Mouse (Mus musculus): Measurements from ENCODE around the gene Rnase11. TPM values are rescaled to one million over a fixed set of nuclear protein-coding genes. Genes with fewer than 3 reads are reported as not detected.
"Not testable (repeated sequence)": the region's sequence is repeated elsewhere in the genome, so short reads cannot be mapped to it uniquely, and the experiment has no call there.

Rnase11 gene
- polyA plus RNA-seq (2012; fragmentation: generic; extraction: Trizol) = not detected

GRCm38 (mm10) chr14:51050063-51050462 is at the start of gene Rnase11:
Rnase11 (minus strand) TSS chr14:51050163.
- Histone ChIP-seq H3K27me3 (ENCODE audit: control insufficient read depth, insufficient read depth, insufficient read length) (no peaks in the 10 kb centered on the region), H3K4me3 (no peak within 1 kb of the TSS), H3K4me2 (ENCODE audit: low read depth) (no peak within 1 kb of the TSS), H3ac (ENCODE audit: control insufficient read depth, insufficient read length) (no peak within 1 kb of the TSS), H3K79me2 (ENCODE audit: control insufficient read depth, insufficient read depth) (no peaks in the 10 kb centered on the region), H3K36me3 (ENCODE audit: control insufficient read depth, insufficient read depth) (no peaks in the 10 kb centered on the region)
- TF ChIP-seq TCF12 (IDR thresholded peaks at IDR 0.05; ENCODE audit: insufficient read depth, poor library complexity, severe bottlenecking) (no peak), SRF (IDR thresholded peaks at IDR 0.05; ENCODE audit: control insufficient read depth, insufficient read length, low read depth) (no peak), TCF3 (IDR thresholded peaks at IDR 0.05; ENCODE audit: insufficient read length, low read depth) (no peak), POLR2A (IDR thresholded peaks at IDR 0.05; ENCODE audit: insufficient read length, low read depth) (no peak), CEBPB (IDR thresholded peaks at IDR 0.05; ENCODE audit: insufficient read depth, poor library complexity, severe bottlenecking) (no peak), MYOD1 (IDR thresholded peaks at IDR 0.05; ENCODE audit: control insufficient read depth in 1 of 3, insufficient read length in 2 of 3, low read depth in 2 of 3) (no peak), USF1 (IDR thresholded peaks at IDR 0.05; ENCODE audit: low read depth) (no peak), MAX (IDR thresholded peaks at IDR 0.05; ENCODE audit: low read depth) (no peak), E2F4 (IDR thresholded peaks at IDR 0.05; ENCODE audit: insufficient read depth) (no peak), REST (IDR thresholded peaks at IDR 0.05; ENCODE audit: insufficient read depth, insufficient read length) (no peak), MYOG (IDR thresholded peaks at IDR 0.05; ENCODE audit: control insufficient read depth in 1 of 3, insufficient read depth in 1 of 3, insufficient read length in 2 of 3, low read depth in 2 of 3) (no peak), POLR2AphosphoS2 (IDR thresholded peaks at IDR 0.05; ENCODE audit: insufficient read length, low read depth) (no peak)

GRCm38 (mm10) chr14:51098921-51099320 is 49.0 kb upstream of the Rnase11 start:
- Histone ChIP-seq H3K4me2 (ENCODE audit: low read depth) (no peak overlapping the region), H3K4me3 (no peak overlapping the region), H3K79me2 (ENCODE audit: control insufficient read depth, insufficient read depth) (no peaks in the 10 kb centered on the region), H3K36me3 (ENCODE audit: control insufficient read depth, insufficient read depth) (no peaks in the 10 kb centered on the region), H3K27me3 (ENCODE audit: control insufficient read depth, insufficient read depth, insufficient read length) (no peaks in the 10 kb centered on the region), H3ac (ENCODE audit: control insufficient read depth, insufficient read length) (no peak overlapping the region)
- TF ChIP-seq E2F4 (IDR thresholded peaks at IDR 0.05; ENCODE audit: insufficient read depth) = no peak

GRCm38 (mm10) chr14:51098300-51098699 is 48.3 kb upstream of the Rnase11 start:
- not testable (repeated sequence) for H3K79me2 ChIP-seq (ENCODE audit: control insufficient read depth, insufficient read depth); H3K4me3 ChIP-seq; H3K36me3 ChIP-seq (ENCODE audit: control insufficient read depth, insufficient read depth); H3K4me2 ChIP-seq (ENCODE audit: low read depth); H3ac ChIP-seq (ENCODE audit: control insufficient read depth, insufficient read length); H3K27me3 ChIP-seq (ENCODE audit: control insufficient read depth, insufficient read depth, insufficient read length)

GRCm38 (mm10) chr14:51095736-51096524 is 46.0 kb upstream of the Rnase11 start:
- H3K79me2 ChIP-seq (ENCODE audit: control insufficient read depth, insufficient read depth) = no peaks in the 10 kb centered on the region
- no peak for TF ChIP-seq SRF (IDR thresholded peaks at IDR 0.05; ENCODE audit: control insufficient read depth, insufficient read length, low read depth)
- no peak for TF ChIP-seq REST (IDR thresholded peaks at IDR 0.05; ENCODE audit: insufficient read depth, insufficient read length)
- no peak for TF ChIP-seq TCF12 (IDR thresholded peaks at IDR 0.05; ENCODE audit: insufficient read depth, poor library complexity, severe bottlenecking)
- no peak for TF ChIP-seq E2F4 (IDR thresholded peaks at IDR 0.05; ENCODE audit: insufficient read depth)
- TF ChIP-seq CEBPB (IDR thresholded peaks at IDR 0.05; ENCODE audit: insufficient read depth, poor library complexity, severe bottlenecking) = no peak
- TF ChIP-seq POLR2AphosphoS2 (IDR thresholded peaks at IDR 0.05; ENCODE audit: insufficient read length, low read depth) = no peak
- TF ChIP-seq MYOD1 (IDR thresholded peaks at IDR 0.05; ENCODE audit: control insufficient read depth in 1 of 3, insufficient read length in 2 of 3, low read depth in 2 of 3) = no peak
- TF ChIP-seq MYOG (IDR thresholded peaks at IDR 0.05; ENCODE audit: control insufficient read depth in 1 of 3, insufficient read depth in 1 of 3, insufficient read length in 2 of 3, low read depth in 2 of 3) = no peak
- no peaks in the 10 kb centered on the region for H3K27me3 ChIP-seq (ENCODE audit: control insufficient read depth, insufficient read depth, insufficient read length)
- no peaks in the 10 kb centered on the region for H3K36me3 ChIP-seq (ENCODE audit: control insufficient read depth, insufficient read depth)
- no peak overlapping the region for H3K4me3 ChIP-seq
- no peak overlapping the region for H3ac ChIP-seq (ENCODE audit: control insufficient read depth, insufficient read length)
- no peak overlapping the region for H3K4me2 ChIP-seq (ENCODE audit: low read depth)

GRCm38 (mm10) chr14:51094921-51095320 is 45.0 kb upstream of the Rnase11 start:
- H3K36me3 ChIP-seq (ENCODE audit: control insufficient read depth, insufficient read depth) = no peaks in the 10 kb centered on the region
- H3K79me2 ChIP-seq (ENCODE audit: control insufficient read depth, insufficient read depth) = no peaks in the 10 kb centered on the region
- H3K4me2 ChIP-seq (ENCODE audit: low read depth) = no peak overlapping the region
- no peak overlapping the region for H3K4me3 ChIP-seq
- H3K27me3 ChIP-seq (ENCODE audit: control insufficient read depth, insufficient read depth, insufficient read length) = no peaks in the 10 kb centered on the region
- TF ChIP-seq POLR2AphosphoS2 (IDR thresholded peaks at IDR 0.05; ENCODE audit: insufficient read length, low read depth) = no peak
- TF ChIP-seq MYOG (IDR thresholded peaks at IDR 0.05; ENCODE audit: control insufficient read depth in 1 of 3, insufficient read depth in 1 of 3, insufficient read length in 2 of 3, low read depth in 2 of 3) = no peak
- no peak for TF ChIP-seq CEBPB (IDR thresholded peaks at IDR 0.05; ENCODE audit: insufficient read depth, poor library complexity, severe bottlenecking)
- no peak for TF ChIP-seq TCF12 (IDR thresholded peaks at IDR 0.05; ENCODE audit: insufficient read depth, poor library complexity, severe bottlenecking)
- no peak for TF ChIP-seq TCF3 (IDR thresholded peaks at IDR 0.05; ENCODE audit: insufficient read length, low read depth)
- no peak for TF ChIP-seq MAX (IDR thresholded peaks at IDR 0.05; ENCODE audit: low read depth)
- no peak for TF ChIP-seq MYOD1 (IDR thresholded peaks at IDR 0.05; ENCODE audit: control insufficient read depth in 1 of 3, insufficient read length in 2 of 3, low read depth in 2 of 3)
- no peak for TF ChIP-seq REST (IDR thresholded peaks at IDR 0.05; ENCODE audit: insufficient read depth, insufficient read length)
- no peak for TF ChIP-seq E2F4 (IDR thresholded peaks at IDR 0.05; ENCODE audit: insufficient read depth)
- no peak for TF ChIP-seq SRF (IDR thresholded peaks at IDR 0.05; ENCODE audit: control insufficient read depth, insufficient read length, low read depth)
- no peak for TF ChIP-seq POLR2A (IDR thresholded peaks at IDR 0.05; ENCODE audit: insufficient read length, low read depth)
- no peak for TF ChIP-seq USF1 (IDR thresholded peaks at IDR 0.05; ENCODE audit: low read depth)
- H3ac ChIP-seq (ENCODE audit: control insufficient read depth, insufficient read length) = no peak overlapping the region

Data from myocyte (in vitro differentiated cells).